Mouse (Mus musculus) liver, adult 2 months (tissue): Measurements from ENCODE around the gene Stat5a. TPM values are rescaled to one million over a fixed set of nuclear protein-coding genes. Genes with fewer than 3 reads are reported as not detected.
A peak's percentile ranks its signal among the peaks of the same experiment; 100 is the strongest.

Source experiments
- DNase-seq: peaks from one replicate; pipeline ENCODE4 v3.0.0-alpha.2; 2011; ENCODE audit warnings: low read depth, low spot score; ENCODE audit errors: extremely low read depth
- H3K27ac ChIP-seq: fragments of 200-500 bp; replicated peaks from 2 replicates; pipeline ENCODE4 v1.5.1; 2012; ENCODE audit warnings: low read depth, mild to moderate bottlenecking, control low read depth, inconsistent platforms, low read length; ENCODE audit not compliant: insufficient read depth
- H3K27me3 ChIP-seq: fragments of 200-500 bp; 2 replicates; pipeline ENCODE4 v1.6.1; 2012; ENCODE audit warnings: mild to moderate bottlenecking, moderate library complexity, low read length, inconsistent platforms; ENCODE audit not compliant: control insufficient read depth, insufficient read depth
- H3K36me3 ChIP-seq: fragments of 200-500 bp; 2 replicates; pipeline ENCODE4 v1.6.1; 2012; ENCODE audit warnings: low read length, inconsistent platforms; ENCODE audit not compliant: control insufficient read depth, insufficient read depth
- H3K4me1 ChIP-seq: fragments of 200-500 bp; 2 replicates; pipeline ENCODE4 v1.6.1; 2011; ENCODE audit warnings: low read length; ENCODE audit not compliant: control insufficient read depth, insufficient read depth
- H3K4me3 ChIP-seq: fragments of 200-500 bp; 2 replicates; pipeline ENCODE4 v1.5.1; 2011; ENCODE audit warnings: low read depth, mild to moderate bottlenecking, control low read depth, low read length, moderate library complexity; ENCODE audit not compliant: insufficient read depth
- H3K79me2 ChIP-seq: fragments of 200-500 bp; 2 replicates; pipeline ENCODE4 v1.6.1; 2012; ENCODE audit warnings: inconsistent platforms, mild to moderate bottlenecking, low read length, moderate library complexity; ENCODE audit not compliant: control insufficient read depth, insufficient read depth
- H3K9ac ChIP-seq: fragments of 200-500 bp; 2 replicates; pipeline ENCODE4 v1.6.1; 2012; ENCODE audit warnings: low read depth, mild to moderate bottlenecking, control low read depth, inconsistent platforms, low read length
- CTCF ChIP-seq: fragments of 200-500 bp; IDR thresholded peaks from 2 replicates; pipeline ENCODE4 v1.5.1; 2011; ENCODE audit warnings: low read depth, low read length, control low read depth
- POLR2A ChIP-seq: fragments of 200-500 bp; IDR thresholded peaks from 2 replicates; pipeline ENCODE4 v1.6.1; 2011; ENCODE audit warnings: low read length, control low read depth; ENCODE audit not compliant: insufficient read depth; ENCODE audit errors: extremely low read depth
- WGBS: fragments of 180-500 bp; shearing (Covaris S2); methylation state at CpG from one replicate; pipeline ENCODE4 v1.1.7; 2018; 5-methylcytosine and 5-hydroxymethylcytosine counted together
- polyA plus RNA-seq: library from polyadenylated mRNA; depleted of rRNA; stranded (reverse); fragments of >200 nt; gene quantifications from 2 replicates; pipeline ENCODE4 v1.2.3, GENCODE M21; 2012
- total RNA-seq: library from RNA; depleted of rRNA; stranded (reverse); fragments of >200 nt; gene quantifications from 2 replicates; pipeline ENCODE4 v1.2.3, GENCODE M21; 2014

Stat5a gene
- total and polyA plus RNA-seq, 2 experiments: 6.9 to 15.0 TPM

- H3K36me3 ChIP-seq: no peaks in the 10 kb centered on the region
- no peaks in the 10 kb centered on the region for H3K27me3 ChIP-seq
- peaks cover 44% of the 10 kb centered on the region for H3K79me2 ChIP-seq
- no peak overlapping the region for H3K9ac ChIP-seq
- H3K4me3 ChIP-seq: no peak overlapping the region
- DNase-seq: no peak
- peaks cover 18% of the 10 kb centered on the region for H3K4me1 ChIP-seq
- no peak overlapping the region for H3K27ac ChIP-seq
- TF ChIP-seq POLR2A: no peak
- TF ChIP-seq CTCF: no peak
- 70% methylated on average over 4 of the region's 4 CpGs for WGBS
Measured at GRCm38 (mm10) chr11:100847572-100847971, 11.6 kb upstream of the Stat5a start.

GRCm38 (mm10) chr11:100848080-100848479, 11.1 kb upstream of the Stat5a start:
- DNase-seq: peak; percentile 68
- TF ChIP-seq POLR2A (no peak), CTCF (no peak)
- Histone ChIP-seq H3K79me2 (peaks cover 41% of the 10 kb centered on the region), H3K36me3 (no peaks in the 10 kb centered on the region), H3K27ac (peak overlapping the region; percentile 56), H3K4me3 (no peak overlapping the region), H3K4me1 (peaks cover 15% of the 10 kb centered on the region), H3K9ac (no peak overlapping the region), H3K27me3 (no peaks in the 10 kb centered on the region)
- WGBS: 6% methylated on average over 4 of the region's 4 CpGs

DNA sequence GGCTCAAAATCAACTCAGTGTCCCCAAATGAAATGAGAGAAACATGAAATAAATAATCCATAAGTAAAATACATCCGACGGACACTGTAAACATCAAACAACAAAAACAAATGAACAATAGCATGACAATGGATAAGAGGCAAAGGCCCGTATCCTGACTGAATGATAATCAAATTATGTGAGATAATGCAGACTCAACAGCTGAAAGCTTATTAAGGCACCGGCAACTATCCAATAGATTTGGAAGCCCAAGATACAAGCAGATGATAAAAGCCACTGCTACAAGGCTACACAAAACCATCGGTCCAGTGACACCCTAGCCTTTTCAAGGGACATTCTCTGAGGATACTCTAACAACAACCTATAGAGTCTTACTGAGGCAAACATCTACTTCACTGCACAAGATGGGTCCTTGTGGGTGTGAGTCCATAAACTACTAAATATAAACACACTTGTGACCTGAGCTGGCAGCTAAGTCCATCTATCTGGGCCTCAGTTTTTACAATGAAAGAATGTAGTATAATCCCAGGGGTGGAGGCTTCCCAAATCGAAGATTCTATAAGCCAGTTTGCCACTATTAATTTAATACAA, 10.3 kb upstream of the Stat5a start:
- peak overlapping the region; percentile 99 for H3K27ac ChIP-seq
- DNase-seq: peak; percentile 51
- H3K4me3 ChIP-seq: peak overlapping the region; percentile 45; the same call in 1 of the 2 replicates
- H3K79me2 ChIP-seq: peaks cover 35% of the 10 kb centered on the region
- no peaks in the 10 kb centered on the region for H3K27me3 ChIP-seq
- TF ChIP-seq POLR2A (no peak), CTCF (no peak)
- peaks cover 15% of the 10 kb centered on the region for H3K4me1 ChIP-seq
- H3K9ac ChIP-seq: peak overlapping the region; percentile 100
- H3K36me3 ChIP-seq: no peaks in the 10 kb centered on the region
- WGBS: 11% methylated on average over 6 of the region's 6 CpGs

DNA sequence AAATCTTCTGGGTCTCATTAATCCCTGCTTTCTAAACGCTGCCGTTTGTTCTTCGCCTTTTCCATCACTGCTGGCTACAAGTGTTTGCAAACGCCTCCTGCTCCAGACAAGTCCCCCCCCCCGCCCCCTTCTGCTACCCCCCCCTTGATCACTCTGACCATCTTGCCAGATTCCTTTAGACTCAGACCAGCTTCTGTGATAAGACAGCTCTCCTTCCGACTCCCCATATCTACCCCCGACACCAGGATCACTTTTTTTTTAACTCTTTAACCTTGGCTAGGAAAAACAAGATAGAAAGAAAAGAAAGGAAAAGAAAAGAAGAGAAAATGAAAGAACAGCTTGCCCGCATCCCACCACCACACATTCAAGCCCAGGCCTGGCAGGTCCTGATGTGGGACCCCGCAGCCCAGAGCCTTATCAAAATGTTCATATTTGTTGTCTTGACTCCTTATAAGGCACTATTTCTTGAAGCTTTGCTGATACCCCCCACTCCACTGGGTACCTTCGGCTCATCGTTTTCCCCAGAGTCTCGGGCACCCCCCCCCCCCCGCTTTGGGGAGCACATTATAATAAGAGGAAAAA, 9.6 kb upstream of the Stat5a start:
- TF ChIP-seq CTCF: no peak
- no peak for TF ChIP-seq POLR2A
- H3K4me1 ChIP-seq: peaks cover 13% of the 10 kb centered on the region
- H3K36me3 ChIP-seq: no peaks in the 10 kb centered on the region
- H3K27me3 ChIP-seq: no peaks in the 10 kb centered on the region
- H3K27ac ChIP-seq: peak overlapping the region; percentile 99
- H3K9ac ChIP-seq: peak overlapping the region; percentile 100
- WGBS: under 1% methylated on average over 13 of the region's 13 CpGs
- H3K4me3 ChIP-seq: peak overlapping the region; percentile 99
- H3K79me2 ChIP-seq: peaks cover 31% of the 10 kb centered on the region
- no peak for DNase-seq

DNA sequence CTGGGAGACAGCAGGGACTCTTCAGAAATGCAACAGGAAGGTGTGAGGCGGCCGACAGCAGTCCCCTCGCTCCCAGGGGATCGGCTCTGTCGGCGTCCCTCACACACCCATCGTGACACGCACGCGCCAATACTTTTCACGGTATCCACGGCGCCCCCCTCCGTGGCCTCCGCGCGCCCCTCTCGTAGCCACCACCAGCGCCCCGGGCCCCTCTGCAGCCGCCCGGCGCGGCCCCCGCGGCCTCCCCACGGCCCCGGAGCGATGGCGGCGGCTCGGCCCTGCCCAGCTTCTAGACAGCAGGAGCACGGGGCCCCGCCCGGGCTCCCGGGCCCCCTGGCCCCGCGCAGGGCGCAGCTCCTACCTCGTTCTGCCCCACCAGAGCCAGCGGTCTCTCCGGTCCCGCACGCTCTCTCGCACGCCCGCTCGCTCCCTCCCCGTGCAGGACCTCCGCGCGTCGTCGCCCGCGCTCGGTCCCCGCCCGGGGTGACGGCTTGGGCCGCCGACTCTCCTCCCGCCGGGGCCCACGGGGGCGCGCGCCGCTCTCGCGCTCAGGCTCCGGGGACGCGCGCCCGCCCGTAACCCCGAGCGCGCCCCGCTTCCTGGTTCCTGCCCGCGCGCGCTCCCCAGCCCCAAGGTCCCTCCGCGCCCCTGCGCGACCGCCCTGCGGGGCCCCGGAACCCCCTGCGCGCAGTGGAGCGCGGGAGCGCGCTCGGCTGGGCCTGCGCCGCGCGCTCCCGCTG, 8.9 kb upstream of the Stat5a start, which contains the start of gene Stat5b:
Gene Stat5b (minus strand): TSS at position 687 of the 740 bp plus-strand sequence.
- Histone ChIP-seq H3K9ac (peak within 1 kb of the TSS; percentile 100), H3K4me1 (peaks cover 15% of the 10 kb centered on the region), H3K36me3 (no peaks in the 10 kb centered on the region), H3K79me2 (peaks cover 25% of the 10 kb centered on the region), H3K27ac (peak within 1 kb of the TSS; percentile 99), H3K27me3 (no peaks in the 10 kb centered on the region), H3K4me3 (peak within 1 kb of the TSS; percentile 99)
- TF ChIP-seq POLR2A (peak; percentile 69; the same call in 1 of the 2 replicates), CTCF (no peak)
- DNase-seq: peak; percentile 49
- under 1% methylated on average over 85 of the region's 104 CpGs for WGBS
